Mouse (Mus musculus) hindbrain, embryonic 11.5 days (tissue): Measurements from ENCODE around the gene I830077J02Rik. TPM values are rescaled to one million over a fixed set of nuclear protein-coding genes. Genes with fewer than 3 reads are reported as not detected.

Source experiments
- ATAC-seq: fragments of 200-750 bp; cut with Nextera tagmentation; 2 replicates; pipeline ENCODE4 v1.8.0; 2017; ENCODE audit warnings: mild to moderate bottlenecking, moderate TSS enrichment, moderate library complexity; ENCODE audit not compliant: low FRiP score
- DNase-seq: peaks from one replicate; pipeline ENCODE4 v3.0.0-alpha.2; 2015; ENCODE audit warnings: low spot score
- H3K27ac ChIP-seq: fragments of 300-500 bp; sonication (generic); 2 replicates; pipeline ENCODE4 v1.5.1; 2014; ENCODE audit warnings: mild to moderate bottlenecking, low read depth, low read length
- H3K27me3 ChIP-seq: fragments of 300-500 bp; sonication (generic); 2 replicates; pipeline ENCODE4 v1.6.1; 2014; ENCODE audit warnings: mild to moderate bottlenecking, low read length, moderate library complexity, mixed read lengths; ENCODE audit not compliant: control insufficient read depth, insufficient read depth
- H3K36me3 ChIP-seq: fragments of 300-500 bp; sonication (generic); 2 replicates; pipeline ENCODE4 v1.6.1; 2014; ENCODE audit warnings: mild to moderate bottlenecking, low read length, moderate library complexity, mixed read lengths; ENCODE audit not compliant: control insufficient read depth, insufficient read depth
- H3K4me1 ChIP-seq: fragments of 300-500 bp; sonication (generic); replicated peaks from 2 replicates; pipeline ENCODE4 v1.6.1; 2014; ENCODE audit warnings: low read length, mixed read lengths; ENCODE audit not compliant: control insufficient read depth, insufficient read depth
- H3K4me2 ChIP-seq: fragments of 300-500 bp; sonication (generic); replicated peaks from 2 replicates; pipeline ENCODE4 v1.6.1; 2014; ENCODE audit warnings: mild to moderate bottlenecking, low read depth, low read length
- H3K4me3 ChIP-seq: fragments of 300-500 bp; sonication (generic); 2 replicates; pipeline ENCODE4 v1.5.1; 2014; ENCODE audit warnings: low read depth, low read length
- H3K9ac ChIP-seq: fragments of 300-500 bp; sonication (generic); 2 replicates; pipeline ENCODE4 v1.6.1; 2014; ENCODE audit warnings: low read depth, low read length
- H3K9me3 ChIP-seq: fragments of 300-500 bp; sonication (generic); 2 replicates; pipeline ENCODE4 v1.6.1; 2016; ENCODE audit warnings: low read length; ENCODE audit not compliant: control insufficient read depth
- WGBS: fragments of 180-500 bp; shearing (Covaris S2); extraction: QIAGEN DNeasy Blood & Tissue Kit; methylation state at CpG from one replicate; pipeline ENCODE4 v1.1.7; 2014; 5-methylcytosine and 5-hydroxymethylcytosine counted together
- polyA plus RNA-seq: library from polyadenylated mRNA; unstranded; fragments of >200 nt; fragmentation: Nextera tagmentation; extraction: Ambion mirVana; gene quantifications from 2 replicates; pipeline ENCODE4 v1.2.1, GENCODE M21; 2014

The I830077J02Rik gene
- polyA plus RNA-seq = 0.42 and 0.97 TPM in 2 replicates

- Histone ChIP-seq H3K9ac (no peak within 1 kb of the TSS), H3K4me3 (no peak within 1 kb of the TSS), H3K9me3 (no peaks in the 10 kb centered on the region), H3K27me3 (no peaks in the 10 kb centered on the region), H3K4me2 (no peak within 1 kb of the TSS), H3K27ac (no peak within 1 kb of the TSS), H3K36me3 (no peaks in the 10 kb centered on the region), H3K4me1 (no peaks in the 10 kb centered on the region)
- 88% methylated on average over 8 of the region's 8 CpGs for WGBS
- ATAC-seq (no peak), DNase-seq (no peak)
Observed at GRCm38 (mm10) chr3:105932240-105933071, at the start of gene I830077J02Rik. Gene I830077J02Rik (minus strand): TSS chr3:105932664.

GRCm38 (mm10) chr3:105974174-105974573 lies 41.7 kb upstream of the I830077J02Rik start:
- no peaks in the 10 kb centered on the region for H3K9me3 ChIP-seq
- H3K4me1 ChIP-seq = no peaks in the 10 kb centered on the region
- ATAC-seq = no peak
- H3K9ac ChIP-seq = no peak overlapping the region
- no peak overlapping the region for H3K4me2 ChIP-seq
- no peaks in the 10 kb centered on the region for H3K27me3 ChIP-seq
- H3K4me3 ChIP-seq = no peak overlapping the region
- DNase-seq = no peak
- 93% methylated on average over 2 of the region's 2 CpGs for WGBS
- no peaks in the 10 kb centered on the region for H3K36me3 ChIP-seq
- H3K27ac ChIP-seq = no peak overlapping the region

GRCm38 (mm10) chr3:105973411-105973810 lies 40.9 kb upstream of the I830077J02Rik start, which contains the start of gene Ovgp1:
Gene Ovgp1 (plus strand): TSS chr3:105973711.
- Histone ChIP-seq H3K27me3 (no peaks in the 10 kb centered on the region), H3K4me3 (no peak within 1 kb of the TSS), H3K9ac (no peak within 1 kb of the TSS), H3K4me1 (no peaks in the 10 kb centered on the region), H3K36me3 (no peaks in the 10 kb centered on the region), H3K9me3 (no peaks in the 10 kb centered on the region), H3K27ac (no peak within 1 kb of the TSS), H3K4me2 (no peak within 1 kb of the TSS)
- WGBS = 84% methylated on average over 3 of the region's 3 CpGs
- ATAC-seq = no peak
- no peak for DNase-seq

GRCm38 (mm10) chr3:105971831-105972446 lies 39.5 kb upstream of the I830077J02Rik start:
- no peak for DNase-seq
- H3K9ac ChIP-seq = no peak overlapping the region
- H3K4me1 ChIP-seq = no peaks in the 10 kb centered on the region
- no peaks in the 10 kb centered on the region for H3K27me3 ChIP-seq
- no peaks in the 10 kb centered on the region for H3K9me3 ChIP-seq
- H3K27ac ChIP-seq = no peak overlapping the region
- H3K4me2 ChIP-seq = no peak overlapping the region
- peaks cover 7% of the 10 kb centered on the region; the same call in 1 of the 2 replicates for H3K36me3 ChIP-seq
- ATAC-seq = no peak
- WGBS = 78% methylated on average over 5 of the region's 5 CpGs
- H3K4me3 ChIP-seq = no peak overlapping the region

GRCm38 (mm10) chr3:105960700-105961099 lies 28.2 kb upstream of the I830077J02Rik start:
- peak overlapping the region; percentile 76; the same call in 1 of the 2 replicates for H3K4me2 ChIP-seq
- ATAC-seq = no peak
- no peak overlapping the region for H3K9ac ChIP-seq
- H3K9me3 ChIP-seq = no peaks in the 10 kb centered on the region
- H3K4me1 ChIP-seq = 0 out of 2 replicates have a peak, but pooled peaks cover 6% of the 10 kb centered on the region
- 0 out of 2 replicates have a peak, but pooled peaks cover 2% of the 10 kb centered on the region for H3K36me3 ChIP-seq
- no peak overlapping the region for H3K27ac ChIP-seq
- DNase-seq = peak; percentile 14
- H3K4me3 ChIP-seq = peak overlapping the region; percentile 88; the same call in 1 of the 2 replicates
- H3K27me3 ChIP-seq = no peaks in the 10 kb centered on the region
- 92% methylated on average over 2 of the region's 2 CpGs for WGBS

GRCm38 (mm10) chr3:105959999-105960398 lies 27.5 kb upstream of the I830077J02Rik start, which contains the start of gene Atp5f1:
Gene Atp5f1 (minus strand): TSS chr3:105960099.
- peak within 1 kb of the TSS; percentile 95 for H3K9ac ChIP-seq
- H3K9me3 ChIP-seq = no peaks in the 10 kb centered on the region
- H3K27ac ChIP-seq = peak within 1 kb of the TSS; percentile 84
- H3K4me2 ChIP-seq = peak within 1 kb of the TSS; percentile 76
- H3K4me3 ChIP-seq = peak within 1 kb of the TSS; percentile 88
- DNase-seq = peak; percentile 8
- 0 out of 2 replicates have a peak, but pooled peaks cover 6% of the 10 kb centered on the region for H3K4me1 ChIP-seq
- ATAC-seq = no peak
- 0 out of 2 replicates have a peak, but pooled peaks cover 2% of the 10 kb centered on the region for H3K36me3 ChIP-seq
- H3K27me3 ChIP-seq = no peaks in the 10 kb centered on the region
- 7% methylated on average over 6 of the region's 6 CpGs for WGBS

GRCm38 (mm10) chr3:105959585-105959984 lies 27.1 kb upstream of the I830077J02Rik start:
- Histone ChIP-seq H3K36me3 (0 out of 2 replicates have a peak, but pooled peaks cover 2% of the 10 kb centered on the region), H3K27ac (peak overlapping the region; percentile 30; the same call in 1 of the 2 replicates)
- DNase-seq = peak; percentile 57

GRCm38 (mm10) chr3:105958974-105959580 lies 26.6 kb upstream of the I830077J02Rik start, which contains the start of gene Wdr77:
Gene Wdr77 (plus strand): TSS chr3:105959369.
- H3K36me3 ChIP-seq = 0 out of 2 replicates have a peak, but pooled peaks cover 2% of the 10 kb centered on the region

More at GRCm38 (mm10) chr3:105959585-105959984, 27.1 kb upstream of the I830077J02Rik start:
- Histone ChIP-seq H3K9me3 (no peaks in the 10 kb centered on the region), H3K4me2 (peak overlapping the region; percentile 76), H3K4me3 (peak overlapping the region; percentile 88), H3K4me1 (0 out of 2 replicates have a peak, but pooled peaks cover 6% of the 10 kb centered on the region), H3K9ac (peak overlapping the region; percentile 93), H3K27me3 (no peaks in the 10 kb centered on the region)
- under 1% methylated on average over 26 of the region's 26 CpGs for WGBS
- ATAC-seq = peak; percentile 80

More at GRCm38 (mm10) chr3:105958974-105959580, 26.6 kb upstream of the I830077J02Rik start, which contains the start of gene Wdr77:
- Histone ChIP-seq H3K4me2 (peak within 1 kb of the TSS; percentile 76), H3K4me1 (0 out of 2 replicates have a peak, but pooled peaks cover 6% of the 10 kb centered on the region), H3K27me3 (no peaks in the 10 kb centered on the region), H3K9me3 (no peaks in the 10 kb centered on the region), H3K4me3 (peak within 1 kb of the TSS; percentile 88), H3K9ac (peak within 1 kb of the TSS; percentile 95), H3K27ac (peak within 1 kb of the TSS; percentile 84)
- ATAC-seq (peak; percentile 98), DNase-seq (peak; percentile 99)
- under 1% methylated on average over 52 of the region's 52 CpGs for WGBS
